Mouse (Mus musculus): ENCODE measurements around the gene Pip5k1b. TPM values are rescaled to one million over a fixed set of nuclear protein-coding genes. Genes with fewer than 3 reads are reported as not detected.

The Pip5k1b gene
- polyA plus RNA-seq, 1 experiment: not detected

- H3K4me1 ChIP-seq (ENCODE audit: control insufficient read depth, insufficient read depth, low read length): no peaks in the 10 kb centered on the region
- no peak overlapping the region for H3K4me3 ChIP-seq (ENCODE audit: insufficient read depth, low read length)
- no peak overlapping the region for H3K27ac ChIP-seq (ENCODE audit: insufficient read depth, low read length)
- TF ChIP-seq POLR2A (IDR thresholded peaks at IDR 0.05; ENCODE audit: low read depth, low read length): no peak
- no peak for TF ChIP-seq CTCF (IDR thresholded peaks at IDR 0.05; ENCODE audit: borderline replicate concordance, insufficient read depth, low read length)
These were observed 219.1 kb downstream of the Pip5k1b start for GRCm38 (mm10) chr19:24336370-24337076.

- Histone ChIP-seq H3K4me1 (ENCODE audit: control insufficient read depth, insufficient read depth, low read length) (no peaks in the 10 kb centered on the region), H3K4me3 (ENCODE audit: insufficient read depth, low read length) (no peak overlapping the region), H3K27ac (ENCODE audit: insufficient read depth, low read length) (no peak overlapping the region)
- no peak for TF ChIP-seq POLR2A (IDR thresholded peaks at IDR 0.05; ENCODE audit: low read depth, low read length)
- no peak for TF ChIP-seq CTCF (IDR thresholded peaks at IDR 0.05; ENCODE audit: borderline replicate concordance, insufficient read depth, low read length)
These were observed 219.9 kb downstream of the Pip5k1b start for GRCm38 (mm10) chr19:24335611-24336343.

GRCm38 (mm10) chr19:24332956-24333355 is 222.7 kb downstream of the Pip5k1b start:
- no peak overlapping the region for H3K4me3 ChIP-seq (ENCODE audit: insufficient read depth, low read length)
- TF ChIP-seq POLR2A (IDR thresholded peaks at IDR 0.05; ENCODE audit: low read depth, low read length) (no peak), CTCF (IDR thresholded peaks at IDR 0.05; ENCODE audit: borderline replicate concordance, insufficient read depth, low read length) (no peak)
- H3K27ac ChIP-seq (ENCODE audit: insufficient read depth, low read length): no peak overlapping the region
- H3K4me1 ChIP-seq (ENCODE audit: control insufficient read depth, insufficient read depth, low read length): no peaks in the 10 kb centered on the region

- TF ChIP-seq CTCF (IDR thresholded peaks at IDR 0.05; ENCODE audit: borderline replicate concordance, insufficient read depth, low read length): no peak
- TF ChIP-seq POLR2A (IDR thresholded peaks at IDR 0.05; ENCODE audit: low read depth, low read length): no peak
- no peak overlapping the region for H3K27ac ChIP-seq (ENCODE audit: insufficient read depth, low read length)
These were observed 224.4 kb downstream of the Pip5k1b start for GRCm38 (mm10) chr19:24331274-24331673.

GRCm38 (mm10) chr19:24330366-24330765 is 225.3 kb downstream of the Pip5k1b start:
- Histone ChIP-seq H3K27ac (ENCODE audit: insufficient read depth, low read length) (no peak overlapping the region), H3K4me3 (ENCODE audit: insufficient read depth, low read length) (no peak overlapping the region), H3K4me1 (ENCODE audit: control insufficient read depth, insufficient read depth, low read length) (no peaks in the 10 kb centered on the region)
- no peak for TF ChIP-seq POLR2A (IDR thresholded peaks at IDR 0.05; ENCODE audit: low read depth, low read length)
- no peak for TF ChIP-seq CTCF (IDR thresholded peaks at IDR 0.05; ENCODE audit: borderline replicate concordance, insufficient read depth, low read length)

More at GRCm38 (mm10) chr19:24331274-24331673, 224.4 kb downstream of the Pip5k1b start:
- H3K4me1 ChIP-seq (ENCODE audit: control insufficient read depth, insufficient read depth, low read length): no peaks in the 10 kb centered on the region
- H3K4me3 ChIP-seq (ENCODE audit: insufficient read depth, low read length): no peak overlapping the region

GRCm38 (mm10) chr19:24327921-24328320 is 227.8 kb downstream of the Pip5k1b start:
- Histone ChIP-seq H3K4me1 (ENCODE audit: control insufficient read depth, insufficient read depth, low read length) (no peaks in the 10 kb centered on the region), H3K4me3 (ENCODE audit: insufficient read depth, low read length) (no peak overlapping the region), H3K27ac (ENCODE audit: insufficient read depth, low read length) (no peak overlapping the region)
- TF ChIP-seq POLR2A (IDR thresholded peaks at IDR 0.05; ENCODE audit: low read depth, low read length) (no peak), CTCF (IDR thresholded peaks at IDR 0.05; ENCODE audit: borderline replicate concordance, insufficient read depth, low read length) (no peak)

GRCm38 (mm10) chr19:24326969-24327368 is 228.7 kb downstream of the Pip5k1b start:
- no peaks in the 10 kb centered on the region for H3K4me1 ChIP-seq (ENCODE audit: control insufficient read depth, insufficient read depth, low read length)
- H3K4me3 ChIP-seq (ENCODE audit: insufficient read depth, low read length): no peak overlapping the region
- TF ChIP-seq CTCF (IDR thresholded peaks at IDR 0.05; ENCODE audit: borderline replicate concordance, insufficient read depth, low read length) (no peak), POLR2A (IDR thresholded peaks at IDR 0.05; ENCODE audit: low read depth, low read length) (no peak)
- no peak overlapping the region for H3K27ac ChIP-seq (ENCODE audit: insufficient read depth, low read length)

GRCm38 (mm10) chr19:24325692-24326091 is 230.0 kb downstream of the Pip5k1b start:
- TF ChIP-seq POLR2A (IDR thresholded peaks at IDR 0.05; ENCODE audit: low read depth, low read length) (no peak), CTCF (IDR thresholded peaks at IDR 0.05; ENCODE audit: borderline replicate concordance, insufficient read depth, low read length) (no peak)
- H3K4me1 ChIP-seq (ENCODE audit: control insufficient read depth, insufficient read depth, low read length): no peaks in the 10 kb centered on the region
- no peak overlapping the region for H3K4me3 ChIP-seq (ENCODE audit: insufficient read depth, low read length)
- no peak overlapping the region for H3K27ac ChIP-seq (ENCODE audit: insufficient read depth, low read length)

- Histone ChIP-seq H3K4me1 (ENCODE audit: control insufficient read depth, insufficient read depth, low read length) (no peaks in the 10 kb centered on the region), H3K4me3 (ENCODE audit: insufficient read depth, low read length) (no peak overlapping the region), H3K27ac (ENCODE audit: insufficient read depth, low read length) (no peak overlapping the region)
- TF ChIP-seq POLR2A (IDR thresholded peaks at IDR 0.05; ENCODE audit: low read depth, low read length): no peak
- no peak for TF ChIP-seq CTCF (IDR thresholded peaks at IDR 0.05; ENCODE audit: borderline replicate concordance, insufficient read depth, low read length)
These were observed 231.6 kb downstream of the Pip5k1b start for GRCm38 (mm10) chr19:24323841-24324613.
